Mouse (Mus musculus): ENCODE results near the gene Psmb11. TPM values are rescaled to one million over a fixed set of nuclear protein-coding genes. Genes with fewer than 3 reads are reported as not detected.
A peak's percentile ranks its signal among the peaks of the same experiment; 100 is the strongest.
"Not testable (repeated sequence)": the region's sequence is repeated elsewhere in the genome, so short reads cannot be mapped to it uniquely, and the experiment has no call there.

The Psmb11 gene
- polyA plus RNA-seq, 1 experiment from 2014 or later, result 82.4 TPM

DNA sequence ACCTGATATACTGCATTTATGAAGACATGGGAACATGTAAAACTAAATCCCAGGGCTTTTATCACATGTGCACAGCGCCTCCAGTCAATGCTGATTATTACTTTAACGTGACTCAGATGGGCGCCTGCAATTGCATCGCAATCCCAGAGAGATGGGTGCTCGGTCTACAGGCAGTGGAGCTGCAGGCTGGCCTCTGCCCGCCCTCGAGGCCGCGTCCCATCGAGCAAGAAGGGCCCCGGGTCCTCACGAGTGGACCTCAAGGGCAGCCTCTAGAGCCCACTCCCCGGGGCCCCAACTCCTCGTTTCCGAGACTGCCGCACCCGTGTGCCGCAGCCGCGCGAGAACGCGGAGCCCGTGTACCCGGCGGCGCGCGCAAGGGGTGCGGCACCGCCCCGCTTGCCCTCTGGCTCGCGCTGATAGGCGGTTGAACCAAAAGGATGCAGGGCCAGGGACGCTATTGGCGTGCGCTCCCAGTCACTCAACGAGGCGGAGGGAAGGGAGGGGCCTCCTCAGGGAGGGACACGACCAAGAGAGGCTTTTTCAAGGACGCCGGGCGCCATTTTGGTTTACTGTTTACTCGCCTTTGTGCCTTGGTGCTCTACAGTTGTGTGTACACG, 18.1 kb upstream of the Psmb11 start:
- peak; percentile 98 for DNase-seq (ENCODE audit: low spot score)

DNA sequence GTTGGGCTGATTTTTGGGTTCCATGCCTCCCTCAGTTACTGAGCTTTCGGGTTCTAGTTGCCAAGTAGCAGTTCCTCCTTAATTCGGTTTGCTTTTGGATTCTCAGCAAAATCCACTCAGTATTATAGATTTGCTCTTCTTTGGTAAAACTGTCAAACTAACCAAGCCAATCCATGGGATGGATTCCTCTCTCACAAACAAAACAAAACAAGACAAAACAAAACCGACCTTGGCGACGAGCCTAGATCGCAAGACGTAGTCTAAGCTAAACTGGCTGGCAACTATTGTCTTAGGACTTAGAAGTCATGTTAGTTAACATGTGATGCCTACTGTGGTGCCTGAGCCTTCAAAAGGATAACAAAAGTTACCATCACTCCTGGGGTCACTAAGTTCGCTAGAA, 17.5 kb upstream of the Psmb11 start:
- no peak for DNase-seq (ENCODE audit: low spot score)

DNA sequence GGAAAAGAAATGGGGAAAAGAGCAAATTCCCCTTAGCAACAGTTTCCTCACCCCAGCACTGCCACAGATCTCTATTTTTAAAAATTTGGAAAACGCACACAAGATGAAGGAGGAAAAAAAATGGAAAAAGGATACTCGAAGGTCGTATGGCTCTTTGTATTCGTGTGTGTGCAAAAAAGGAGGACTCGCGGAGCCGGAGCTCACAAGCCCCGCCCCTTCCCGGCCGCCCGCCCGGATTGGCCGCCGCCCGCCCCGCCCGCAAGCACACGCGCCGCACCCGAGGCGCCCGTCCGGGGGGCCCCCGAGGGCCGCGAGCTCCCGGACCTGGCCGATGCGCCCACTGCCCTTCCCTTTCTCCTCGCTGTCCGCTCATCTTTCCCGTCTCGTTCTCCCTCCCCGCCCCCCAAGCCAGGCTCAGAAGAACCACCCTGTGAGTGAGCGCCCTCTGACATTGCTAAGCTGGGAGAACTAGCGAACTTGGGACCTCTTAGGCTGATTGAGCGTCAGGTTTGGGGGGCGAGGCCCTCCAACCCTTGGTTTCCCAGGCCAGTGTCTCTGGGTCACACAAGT, 15.4 kb upstream of the Psmb11 start, which contains the start of gene 4931414P19Rik:
TSS of gene 4931414P19Rik (minus strand) at position 242 of the 570 bp plus-strand sequence.
- DNase-seq (ENCODE audit: low spot score), result peak; percentile 82

DNA sequence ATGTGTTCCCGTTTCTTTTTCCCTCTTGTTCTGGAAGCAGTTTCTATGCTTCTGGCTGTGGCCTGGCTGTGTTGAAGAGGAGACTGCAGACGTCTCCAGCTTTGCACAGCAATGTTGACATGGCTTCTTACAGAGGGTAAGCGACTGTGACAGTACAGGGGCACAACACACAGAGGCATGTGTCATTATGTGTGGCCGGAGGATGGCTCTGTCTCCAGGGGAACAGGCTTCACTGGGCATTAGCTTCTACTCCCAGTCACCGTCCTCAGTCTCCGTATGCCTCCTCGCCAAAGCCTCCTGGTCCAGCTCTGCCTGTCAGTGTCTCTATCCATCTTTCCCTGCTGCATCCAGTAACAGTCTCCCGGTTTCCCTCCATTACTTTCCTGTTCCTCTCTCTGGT, 14.0 kb upstream of the Psmb11 start:
- DNase-seq (ENCODE audit: low spot score), result no peak

DNA sequence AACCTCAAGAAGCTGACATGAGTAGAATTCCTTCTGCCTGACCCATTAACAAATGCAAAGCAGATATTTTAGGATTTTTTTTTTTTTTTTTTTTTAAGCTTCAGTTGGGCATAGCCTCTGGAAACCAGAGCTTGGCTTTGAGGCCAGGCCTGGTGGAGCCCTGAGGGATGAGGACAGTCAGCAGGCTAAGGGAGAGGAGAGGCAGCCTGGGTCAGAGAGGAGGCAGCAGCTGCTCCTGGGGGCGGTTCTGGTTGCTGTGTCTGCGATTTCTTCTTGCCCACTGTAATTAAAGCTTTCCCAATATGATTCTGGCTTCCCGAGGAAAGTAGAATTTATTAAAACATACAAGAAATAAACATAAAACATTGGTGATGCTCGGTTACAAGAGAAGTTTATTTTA, 12.0 kb upstream of the Psmb11 start:
- DNase-seq (ENCODE audit: low spot score), result no peak

DNA sequence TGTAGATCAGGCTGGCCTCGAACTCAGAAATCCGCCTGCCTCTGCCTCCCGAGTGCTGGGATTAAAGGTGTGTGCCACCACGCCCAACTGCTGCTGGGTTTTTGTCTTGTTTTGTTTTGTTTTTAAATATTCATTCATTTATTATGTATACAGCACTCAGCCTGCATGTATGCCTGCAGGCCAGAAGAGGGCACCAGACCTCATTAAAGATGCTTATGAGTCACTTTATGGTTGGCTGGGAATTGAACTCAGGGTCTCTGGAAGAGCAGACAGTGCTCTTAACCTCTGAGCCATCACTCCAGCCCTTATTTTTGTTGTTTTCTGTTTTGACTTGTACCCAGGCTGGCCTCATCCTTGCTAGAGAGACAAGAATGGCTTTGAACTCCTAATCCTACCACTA, 11.3 kb upstream of the Psmb11 start:
- DNase-seq (ENCODE audit: low spot score), result peak; percentile 50

DNA sequence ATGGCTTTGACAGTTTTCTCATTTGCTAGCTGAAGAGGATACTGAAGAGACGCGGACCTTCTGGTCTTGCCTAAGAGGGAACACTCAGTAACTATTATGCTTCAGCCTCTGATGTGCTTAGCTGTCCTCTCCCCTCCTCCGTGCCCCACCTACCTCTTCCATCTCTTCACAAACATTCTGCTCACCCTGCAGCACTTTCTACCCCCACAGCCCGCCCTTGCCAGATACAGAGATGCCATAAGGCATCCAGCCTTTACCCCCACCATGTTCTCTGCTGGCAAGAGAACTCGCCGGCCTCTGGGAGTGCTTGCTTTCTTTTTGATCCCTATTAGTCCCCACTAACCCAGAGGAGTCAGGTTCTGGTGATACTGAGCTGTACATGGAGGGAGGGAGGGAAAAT, 10.6 kb upstream of the Psmb11 start:
- no peak for DNase-seq (ENCODE audit: low spot score)

DNA sequence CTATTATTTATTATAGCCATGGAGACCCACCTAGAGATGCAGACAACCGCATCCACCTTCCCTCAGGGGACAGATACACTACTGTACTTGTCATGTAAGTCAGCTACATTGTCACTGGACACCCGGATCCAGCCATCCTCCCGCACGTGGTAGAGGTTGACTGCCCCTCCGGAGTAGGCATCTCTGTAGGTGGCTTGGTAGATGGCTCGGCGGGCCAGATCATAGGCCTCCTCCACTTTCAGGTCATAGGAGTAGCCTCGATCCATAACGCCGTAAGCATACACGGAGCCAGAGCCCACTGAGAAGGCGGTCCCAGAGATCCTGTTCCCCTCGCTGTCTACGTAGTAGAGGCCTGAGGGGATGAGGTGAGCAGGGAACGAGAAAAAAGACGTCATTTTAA, 7.1 kb upstream of the Psmb11 start:
- not testable (repeated sequence) for DNase-seq (ENCODE audit: low spot score)

DNA sequence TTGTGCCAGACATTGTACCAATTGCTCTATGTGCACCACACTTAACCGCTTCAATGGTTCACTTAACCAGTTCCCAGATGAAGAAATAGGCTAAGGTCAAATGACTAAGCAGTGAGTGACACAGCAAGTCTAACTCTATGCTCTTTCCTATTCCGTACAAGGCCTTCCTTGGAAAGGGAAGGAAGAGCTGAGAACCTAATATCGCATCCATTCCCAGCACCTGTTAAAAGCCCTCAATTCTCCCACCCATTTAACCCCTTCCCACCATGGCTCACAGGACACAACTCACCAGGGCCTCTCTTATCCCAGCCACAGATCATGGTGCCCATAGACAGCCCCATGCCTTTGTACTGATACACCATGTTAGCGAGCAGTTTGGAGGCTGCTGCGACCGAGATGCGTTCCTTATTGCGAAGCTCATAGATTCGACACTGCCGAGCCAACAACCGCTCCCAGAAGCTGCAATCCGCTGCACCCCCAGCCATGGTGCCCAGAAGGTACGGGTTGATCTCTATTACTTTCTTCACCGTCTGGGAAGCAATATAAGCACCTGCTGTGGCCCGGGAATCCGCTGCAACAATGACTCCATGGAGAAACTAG, 4.9 kb upstream of the Psmb11 start:
- no peak for DNase-seq (ENCODE audit: low spot score)

DNA sequence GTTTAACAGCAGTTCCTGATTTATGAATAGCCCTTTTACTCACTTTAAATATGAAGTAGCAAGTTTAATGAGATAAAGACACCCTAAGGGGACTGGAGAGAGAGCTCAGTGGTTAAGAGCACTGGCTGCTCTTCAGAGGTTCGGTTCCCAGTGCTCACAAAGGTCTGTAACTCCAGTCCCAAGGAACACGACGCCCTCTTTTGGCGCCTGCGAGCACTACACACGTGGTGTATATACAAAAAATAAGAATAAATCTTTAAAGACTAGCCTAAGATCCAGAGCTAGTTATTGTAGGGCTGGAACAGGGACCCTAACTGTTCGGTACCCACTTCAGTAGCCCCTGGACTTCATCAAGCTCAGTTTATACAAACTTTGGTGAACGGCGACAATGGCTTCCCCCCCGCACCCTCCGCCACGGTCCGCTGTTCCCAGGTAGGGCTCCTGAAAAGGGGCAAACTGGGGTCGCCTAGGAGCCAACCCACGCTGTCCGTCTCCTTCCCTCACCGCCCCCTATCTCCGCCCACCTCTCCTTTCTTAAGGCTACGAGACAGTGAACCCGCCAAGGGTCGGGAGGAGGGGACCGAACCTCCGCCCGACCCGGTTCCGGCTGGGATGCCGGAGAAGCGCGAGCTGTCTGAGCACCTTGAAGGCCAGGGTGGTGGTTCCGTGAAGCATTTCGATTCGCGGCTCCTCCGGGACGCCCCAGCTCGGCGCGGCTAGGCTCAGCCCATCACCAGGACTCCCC, 3.9 kb upstream of the Psmb11 start:
- peak; percentile 31 for DNase-seq (ENCODE audit: low spot score)

DNA sequence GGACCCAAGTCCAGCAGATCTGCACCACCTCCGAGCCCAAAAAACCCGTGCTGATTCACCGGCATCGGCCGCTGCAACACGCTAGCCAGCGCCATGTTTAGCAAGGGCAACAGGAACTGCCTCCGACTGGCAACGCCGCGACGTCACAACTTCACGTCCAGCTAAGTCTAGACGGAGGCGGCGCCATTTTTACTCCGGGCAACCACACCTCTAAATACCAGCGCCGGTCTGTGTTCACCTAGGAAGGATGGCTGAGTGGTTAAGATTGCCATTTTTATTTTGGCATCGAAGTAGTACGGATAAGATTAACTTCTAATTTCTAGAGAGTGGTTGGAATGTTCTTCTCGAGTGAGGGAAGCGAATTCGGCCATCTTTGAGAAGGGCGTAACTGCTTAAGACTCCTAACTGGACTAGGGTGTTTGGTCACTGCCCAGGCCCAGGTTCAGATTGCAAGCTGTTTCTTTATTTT, 3.3 kb upstream of the Psmb11 start, which contains the start of gene Psmb5:
TSS of gene Psmb5 (minus strand) at position 126 of the 469 bp plus-strand sequence.
- DNase-seq (ENCODE audit: low spot score), result peak; percentile 88

DNA sequence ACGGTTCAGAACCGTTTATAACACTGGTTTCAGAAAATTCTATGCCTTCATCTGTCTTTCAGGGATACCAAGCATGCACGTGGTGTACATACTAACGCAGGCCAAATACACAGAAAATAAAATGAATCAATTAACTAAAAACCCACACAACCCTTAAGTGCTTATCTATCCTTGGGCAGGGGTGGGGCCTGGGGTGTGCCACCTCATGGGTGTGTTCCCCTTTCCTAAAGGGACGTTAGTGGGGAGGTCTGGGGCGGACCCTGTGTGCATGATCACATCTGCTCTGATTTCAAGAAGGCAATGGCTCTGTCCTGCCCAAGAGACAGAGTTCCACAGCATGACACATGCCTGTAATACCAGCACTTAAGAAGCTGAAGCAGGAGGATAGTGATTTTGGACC, 2.1 kb downstream of the Psmb11 start:
- no peak for DNase-seq (ENCODE audit: low spot score)

DNA sequence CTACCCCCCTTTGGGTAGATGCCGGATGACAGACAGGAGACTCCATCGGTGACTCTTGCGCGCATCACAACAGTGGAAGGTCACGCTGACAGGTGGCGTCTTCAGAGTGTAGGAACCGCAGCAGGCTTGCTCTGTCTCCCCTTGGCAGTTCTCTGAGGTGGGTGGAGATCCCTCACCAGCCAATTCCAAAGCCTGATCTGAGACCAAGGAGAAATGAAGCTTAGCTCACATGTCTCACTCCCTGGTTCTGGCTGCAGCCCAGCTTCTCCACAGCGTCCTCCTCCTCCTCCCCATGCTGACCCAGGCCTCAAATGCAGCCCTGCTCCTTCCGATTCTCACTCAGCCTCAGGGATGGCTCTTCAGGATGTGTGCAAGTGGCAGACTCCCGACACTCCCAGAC, 3.7 kb downstream of the Psmb11 start:
- no peak for DNase-seq (ENCODE audit: low spot score)

DNA sequence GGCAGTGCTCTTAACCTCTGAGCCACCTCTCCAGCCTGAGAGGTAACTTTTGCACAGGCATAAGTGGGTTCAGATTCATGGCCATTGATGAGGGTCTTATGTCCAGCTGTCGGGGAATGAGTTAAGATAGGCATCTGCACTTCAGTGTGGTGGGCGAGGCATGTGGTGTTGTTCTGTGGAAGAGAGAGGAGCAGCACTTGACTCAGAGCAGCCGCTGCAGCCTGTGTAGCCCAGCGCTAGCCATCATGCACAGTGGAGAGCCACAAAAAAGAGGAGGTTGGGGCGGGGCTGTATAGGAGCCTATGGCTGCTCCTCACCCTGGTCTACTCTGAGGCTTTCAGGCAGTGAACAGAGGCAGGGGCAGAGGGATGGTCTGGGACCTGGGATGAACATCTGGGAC, 6.9 kb downstream of the Psmb11 start:
- DNase-seq (ENCODE audit: low spot score), result no peak

DNA sequence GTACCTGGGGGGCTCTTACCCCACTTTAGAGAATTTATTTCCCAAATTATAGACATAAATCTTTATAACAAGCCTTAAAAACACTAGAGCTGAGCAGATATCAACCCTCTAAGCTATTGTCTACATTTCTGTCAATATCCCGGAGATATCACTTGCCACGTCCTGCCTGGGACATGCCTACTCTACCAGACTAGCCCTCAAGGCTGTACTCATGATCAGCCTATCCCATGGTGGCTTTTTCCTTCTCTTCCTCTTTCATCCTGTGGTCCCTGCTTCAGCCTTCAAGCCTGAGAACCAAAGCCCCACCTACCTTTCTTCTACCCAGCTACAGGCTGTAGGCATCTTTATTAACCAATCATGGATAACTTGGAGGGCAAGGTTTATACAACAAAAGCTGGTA, 8.6 kb downstream of the Psmb11 start:
- DNase-seq (ENCODE audit: low spot score), result no peak

DNA sequence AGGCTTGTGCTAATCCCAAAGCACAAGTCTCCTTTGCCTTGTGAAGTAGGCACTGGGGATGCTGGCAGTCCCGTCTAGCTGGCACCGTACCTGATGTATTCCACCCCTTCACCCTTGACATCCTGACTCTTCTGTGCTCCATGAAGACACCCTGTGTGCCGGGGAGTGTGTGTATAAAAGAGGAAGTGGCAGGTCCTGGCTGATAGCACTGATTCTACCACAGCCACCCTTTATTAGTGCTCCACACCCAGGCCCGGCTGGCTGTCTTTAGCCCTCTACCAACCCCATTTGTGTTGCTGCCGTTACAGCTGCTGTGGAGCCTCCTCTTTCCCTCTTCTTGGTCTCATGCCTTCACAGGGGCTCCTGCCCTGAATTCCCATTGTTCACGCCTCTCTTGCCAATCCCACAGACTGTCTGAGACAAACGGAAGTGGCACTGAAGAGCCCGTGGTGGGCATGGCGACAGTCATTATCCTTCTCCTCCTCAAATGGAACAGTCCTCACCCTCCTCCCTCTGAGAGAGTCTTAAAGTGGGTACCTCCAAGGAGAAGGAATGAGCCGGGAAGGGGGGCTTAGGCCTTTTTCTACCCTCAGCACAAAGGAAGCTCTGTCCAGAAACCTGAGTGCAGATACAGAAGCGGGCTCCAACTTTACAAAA, 9.5 kb downstream of the Psmb11 start:
- no peak for DNase-seq (ENCODE audit: low spot score)

DNA sequence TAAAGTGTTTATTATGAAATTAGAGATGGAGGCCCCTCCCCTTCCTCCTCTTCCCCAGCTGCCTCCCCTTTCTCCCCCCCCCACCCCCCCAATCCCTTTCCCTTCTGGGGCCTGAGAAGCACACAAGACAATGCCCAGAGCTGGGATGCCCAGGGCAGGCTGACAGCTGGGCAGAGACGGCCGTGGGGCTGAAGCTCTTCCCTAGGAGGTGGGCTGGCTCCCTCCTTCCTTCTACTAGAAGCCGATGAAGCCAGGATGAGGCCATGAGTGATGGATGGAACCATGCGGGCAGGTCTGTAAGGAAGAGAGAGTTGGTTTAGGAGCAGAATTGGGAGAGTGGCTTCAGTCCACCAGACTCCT, 10.0 kb downstream of the Psmb11 start:
- no peak for DNase-seq (ENCODE audit: low spot score)

DNA sequence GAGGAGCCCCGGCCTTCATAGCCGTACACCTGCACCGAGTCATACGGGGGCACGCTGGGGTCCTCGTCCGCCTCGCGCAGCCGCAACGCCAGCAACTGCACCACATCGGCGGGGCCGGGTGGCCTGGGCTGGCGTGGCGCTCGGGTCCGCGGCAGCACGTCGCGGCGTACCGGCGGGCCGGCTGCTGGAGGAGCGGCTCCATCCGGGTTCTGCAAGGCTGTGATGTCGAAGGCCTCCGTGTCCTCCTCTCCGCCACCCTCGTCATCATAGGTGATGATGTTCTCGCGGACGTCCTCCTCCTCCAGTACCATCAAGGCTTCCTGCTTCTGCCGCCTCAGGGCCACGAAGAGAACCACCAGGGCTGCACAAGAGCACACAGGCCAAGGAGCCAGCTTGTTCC, 11.0 kb downstream of the Psmb11 start:
- no peak for DNase-seq (ENCODE audit: low spot score)

DNA sequence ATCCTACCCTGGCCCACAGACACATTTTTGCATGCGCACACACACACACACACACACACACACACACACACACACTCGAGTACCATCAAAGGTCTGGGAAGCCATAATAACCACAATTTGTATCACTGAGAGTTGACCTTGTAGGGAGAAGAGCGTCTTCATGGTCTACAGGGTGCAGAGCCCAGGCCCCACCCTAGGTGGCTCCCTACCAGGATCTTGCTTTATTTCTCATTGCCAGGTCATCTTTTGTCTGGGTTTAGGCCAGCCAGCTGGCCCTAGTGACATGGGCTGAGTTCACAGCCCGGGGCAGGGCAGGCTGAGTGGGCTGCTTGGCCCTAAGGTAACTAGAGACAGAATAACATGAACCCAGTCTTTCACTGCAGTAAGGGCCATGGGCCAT, 12.9 kb downstream of the Psmb11 start:
- DNase-seq (ENCODE audit: low spot score), result no peak

DNA sequence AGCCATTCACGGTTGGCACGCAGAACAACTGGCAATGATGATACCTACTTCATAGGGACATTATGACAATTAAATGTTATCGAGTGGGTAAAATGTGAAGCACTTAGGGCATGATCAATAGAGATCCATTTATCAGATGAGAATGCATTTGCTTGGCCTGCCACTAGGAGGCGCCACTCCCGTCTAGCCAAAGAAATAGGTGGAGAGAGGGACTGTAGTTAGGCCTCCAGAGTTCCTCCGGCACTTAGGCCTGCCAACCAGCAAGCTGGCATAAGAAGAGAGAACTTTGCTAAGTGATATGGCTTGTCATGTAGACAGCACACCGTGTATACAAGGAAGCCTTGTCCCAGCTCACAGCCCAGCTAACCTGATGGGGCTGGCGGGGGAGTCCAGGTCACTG, 15.7 kb downstream of the Psmb11 start:
- peak; percentile 55 for DNase-seq (ENCODE audit: low spot score)

DNA sequence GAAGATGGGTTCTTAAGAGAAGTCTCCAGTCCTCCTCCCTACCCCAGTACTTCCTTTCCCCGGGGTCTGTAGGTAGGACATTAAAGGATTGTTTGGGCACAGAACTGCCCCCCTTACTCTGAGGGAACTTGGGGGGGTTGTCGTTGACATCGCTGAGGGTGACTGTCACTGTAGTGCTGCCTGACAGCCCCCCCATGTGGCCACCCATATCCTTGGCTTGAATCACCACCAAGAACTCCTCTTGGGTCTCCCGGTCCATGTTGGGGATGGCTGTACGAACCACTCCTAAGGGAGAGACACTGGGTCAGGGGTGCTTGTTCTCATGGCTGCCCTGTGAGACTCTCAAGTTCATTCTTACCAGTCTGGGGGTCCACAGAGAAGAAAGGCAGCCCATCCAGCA, 17.0 kb downstream of the Psmb11 start:
- DNase-seq (ENCODE audit: low spot score), result peak; percentile 13

DNA sequence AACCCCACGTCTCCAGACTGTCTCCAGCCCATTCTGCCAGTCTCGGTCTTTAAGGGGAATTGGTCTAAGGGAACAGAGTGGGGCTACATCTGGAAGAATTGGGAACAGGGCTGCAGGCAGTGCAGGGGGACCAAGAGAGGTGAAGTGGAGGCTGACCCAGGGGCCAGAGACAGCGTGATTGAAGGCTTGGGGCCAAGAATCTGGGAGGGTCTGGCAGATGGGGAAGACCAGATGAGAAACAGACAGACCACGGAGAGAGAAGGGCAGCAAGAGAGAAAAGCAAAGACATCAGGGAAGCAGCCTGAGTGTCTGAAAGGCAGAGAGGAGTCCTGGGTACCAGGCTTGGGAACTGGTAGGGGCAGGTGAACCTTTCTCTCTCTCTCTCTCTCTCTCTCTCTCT, 18.9 kb downstream of the Psmb11 start:
- DNase-seq (ENCODE audit: low spot score), result no peak
